Mouse (Mus musculus) heart, adult 2 months (tissue): Measurements from ENCODE around the gene Nhlrc1.

Source experiments
- CTCF ChIP-seq: fragments of 200-600 bp; IDR thresholded peaks from 2 replicates; pipeline ENCODE4 v1.8.1; 2022; ENCODE audit warnings: antibody characterized with exemption, mild to moderate bottlenecking, moderate library complexity
- POLR2A ChIP-seq: fragments of 200-500 bp; IDR thresholded peaks from 2 replicates; pipeline ENCODE4 v1.6.1; 2011; ENCODE audit warnings: mild to moderate bottlenecking, low read depth, low read length, control low read depth; ENCODE audit not compliant: insufficient read depth

DNA sequence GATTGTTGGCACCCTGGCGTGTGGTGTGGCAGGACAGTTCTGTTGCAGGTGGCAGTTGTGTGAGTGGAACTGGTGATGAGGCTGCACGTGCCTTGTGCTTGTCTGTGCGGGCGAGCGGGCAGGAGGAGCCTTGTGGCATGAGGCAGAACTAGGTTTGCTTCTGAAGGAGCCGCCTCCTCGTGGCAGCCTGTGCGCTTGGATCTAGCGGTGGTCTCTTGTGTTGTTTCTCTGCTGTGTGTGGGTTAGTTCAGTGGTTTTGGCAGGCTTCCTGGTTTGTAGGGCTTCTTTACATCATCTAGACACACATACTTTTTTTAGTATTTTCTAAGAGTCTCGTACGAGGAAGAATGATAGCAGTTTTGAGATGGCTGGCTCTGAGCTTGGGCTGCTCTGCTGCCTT, 41.5 kb upstream of the Nhlrc1 start:
- TF ChIP-seq CTCF = no peak
- TF ChIP-seq POLR2A = no peak
